Mouse (Mus musculus) CH12.LX (cell line): Measurements from ENCODE around the gene Peli1. TPM values are rescaled to one million over a fixed set of nuclear protein-coding genes. Genes with fewer than 3 reads are reported as not detected.

Experiments used
- DNase-seq: peaks from one replicate; pipeline ENCODE4 v3.0.0-alpha.2; 2013; ENCODE audit errors: extremely low read depth
- H3K27ac ChIP-seq: 2 replicates; pipeline ENCODE4 v1.5.1; 2012; ENCODE audit warnings: low read depth, mild to moderate bottlenecking, control low read depth, moderate library complexity; ENCODE audit not compliant: insufficient read depth
- H3K27me3 ChIP-seq: replicated peaks from 2 replicates; pipeline ENCODE3; 2012; ENCODE audit warnings: inconsistent platforms
- H3K36me3 ChIP-seq, 2 experiments: replicated peaks in 1 of 2; 2 replicates each; pipeline versions ENCODE3 to v1.6.1; 2012; ENCODE audit warnings: inconsistent platforms in 1 of 2, low read length in 1 of 2, mild to moderate bottlenecking in 1 of 2, mixed read lengths in 1 of 2, moderate library complexity in 1 of 2; ENCODE audit not compliant: control insufficient read depth in 1 of 2, insufficient read depth in 1 of 2
- H3K4me1 ChIP-seq, 2 experiments: 2 replicates each; pipeline ENCODE4 v1.6.1; 2012; ENCODE audit warnings: inconsistent platforms in 1 of 2, moderate library complexity in 1 of 2; ENCODE audit not compliant: insufficient read depth in 2 of 2, control insufficient read depth in 1 of 2
- H3K4me2 ChIP-seq: 2 replicates; pipeline ENCODE4 v1.6.1; 2012; ENCODE audit warnings: low read depth, mild to moderate bottlenecking, control low read depth; ENCODE audit not compliant: poor library complexity, insufficient read depth, severe bottlenecking
- H3K4me3 ChIP-seq, 3 experiments: fragments of 150-350 bp in 1 of 3; sonication (generic) in 1 of 3; replicated peaks in 1 of 3; 2 replicates each; pipeline versions ENCODE3 to v1.5.1; 2011 to 2012; ENCODE audit warnings: low read depth in 2 of 3, low read length in 2 of 3, mild to moderate bottlenecking in 2 of 3, moderate library complexity in 2 of 3, control low read depth in 1 of 3, improper control_type of control experiment in 1 of 3, inconsistent platforms in 1 of 3, mixed read lengths in 1 of 3; ENCODE audit not compliant: poor library complexity in 1 of 3
- H3K79me2 ChIP-seq: replicated peaks from 2 replicates; pipeline ENCODE4 v1.6.1; 2012; ENCODE audit warnings: mild to moderate bottlenecking, moderate library complexity; ENCODE audit not compliant: control insufficient read depth, poor library complexity, insufficient read depth, severe bottlenecking; ENCODE audit errors: extremely low read depth
- H3K9ac ChIP-seq: 2 replicates; pipeline ENCODE4 v1.6.1; 2012; ENCODE audit warnings: low read depth, mild to moderate bottlenecking, control low read depth, moderate library complexity; ENCODE audit not compliant: insufficient read depth
- H3K9me3 ChIP-seq: replicated peaks from 2 replicates; pipeline ENCODE3; 2012; ENCODE audit warnings: low read length, inconsistent platforms, mixed read lengths
- BHLHE40 ChIP-seq: IDR thresholded peaks from 2 replicates; pipeline ENCODE4 v1.6.1; 2011; ENCODE audit warnings: mild to moderate bottlenecking, low read depth, low read length, improper control_type of control experiment
- CHD2 ChIP-seq: IDR thresholded peaks from 2 replicates; pipeline ENCODE4 v1.6.1; 2011; ENCODE audit warnings: low read length, improper control_type of control experiment
- CTCF ChIP-seq, 2 experiments: IDR thresholded peaks in 1 of 2; conservative IDR thresholded peaks in 1 of 2; 2 replicates each; pipeline ENCODE4 v1.5.1; 2011 to 2012; ENCODE audit warnings: low read depth in 2 of 2, low read length in 2 of 2, improper control_type of control experiment in 1 of 2, inconsistent platforms in 1 of 2, mild to moderate bottlenecking in 1 of 2, moderate library complexity in 1 of 2
- EP300 ChIP-seq: IDR thresholded peaks from 2 replicates; pipeline ENCODE4 v1.6.1; 2011; ENCODE audit warnings: low read length, improper control_type of control experiment
- ETS1 ChIP-seq: conservative IDR thresholded peaks from 2 replicates; pipeline ENCODE4 v1.6.1; 2012; ENCODE audit warnings: low read depth, mild to moderate bottlenecking, inconsistent platforms, low read length, improper control_type of control experiment, moderate library complexity
- GABPA ChIP-seq: IDR thresholded peaks from 2 replicates; pipeline ENCODE4 v1.6.1; 2012; ENCODE audit warnings: low read depth, low read length, improper control_type of control experiment, inconsistent platforms; ENCODE audit not compliant: insufficient replicate concordance
- HCFC1 ChIP-seq: IDR thresholded peaks from 2 replicates; pipeline ENCODE4 v1.6.1; 2012; ENCODE audit warnings: low read depth, mild to moderate bottlenecking, inconsistent platforms, low read length, improper control_type of control experiment
- IRF4 ChIP-seq: IDR thresholded peaks from 2 replicates; pipeline ENCODE4 v1.6.1; 2014; ENCODE audit warnings: low read depth, mild to moderate bottlenecking, inconsistent platforms, low read length, improper control_type of control experiment
- JUN ChIP-seq: IDR thresholded peaks from 2 replicates; pipeline ENCODE4 v1.6.1; 2011; ENCODE audit warnings: low read depth, mild to moderate bottlenecking, low read length, improper control_type of control experiment, moderate library complexity; ENCODE audit not compliant: insufficient read depth
- JUND ChIP-seq: conservative IDR thresholded peaks from 2 replicates; pipeline ENCODE4 v1.6.1; 2011; ENCODE audit warnings: low read depth, low read length, improper control_type of control experiment
- KAT2A ChIP-seq: IDR thresholded peaks from 2 replicates; pipeline ENCODE4 v1.6.1; 2012; ENCODE audit warnings: low read length, improper control_type of control experiment, inconsistent platforms; ENCODE audit not compliant: insufficient replicate concordance
- MAFK ChIP-seq: IDR thresholded peaks from 2 replicates; pipeline ENCODE4 v1.6.1; 2011; ENCODE audit warnings: low read length, improper control_type of control experiment; ENCODE audit not compliant: insufficient replicate concordance
- MAZ ChIP-seq: IDR thresholded peaks from 2 replicates; pipeline ENCODE4 v1.6.1; 2012; ENCODE audit warnings: low read depth, mild to moderate bottlenecking, inconsistent platforms, low read length, improper control_type of control experiment, moderate library complexity
- MEF2A ChIP-seq: IDR thresholded peaks from 2 replicates; pipeline ENCODE4 v1.6.1; 2014; ENCODE audit warnings: low read depth, mild to moderate bottlenecking, inconsistent platforms, low read length, improper control_type of control experiment, borderline replicate concordance
- NELFE ChIP-seq: IDR thresholded peaks from 2 replicates; pipeline ENCODE4 v1.6.1; 2011; ENCODE audit warnings: low read depth, low read length, improper control_type of control experiment
- RAD21 ChIP-seq: IDR thresholded peaks from 2 replicates; pipeline ENCODE4 v1.6.1; 2011; ENCODE audit warnings: low read depth, mild to moderate bottlenecking, low read length, improper control_type of control experiment, moderate library complexity
- RCOR1 ChIP-seq: conservative IDR thresholded peaks from 2 replicates; pipeline ENCODE4 v1.6.1; 2012; ENCODE audit warnings: low read depth, mild to moderate bottlenecking, inconsistent platforms, low read length, improper control_type of control experiment
- TBP ChIP-seq: conservative IDR thresholded peaks from 2 replicates; pipeline ENCODE4 v1.6.1; 2011; ENCODE audit warnings: low read depth, low read length, improper control_type of control experiment
- USF1 ChIP-seq: IDR thresholded peaks from 2 replicates; pipeline ENCODE4 v1.6.1; 2014; ENCODE audit warnings: low read depth, mild to moderate bottlenecking, inconsistent platforms, low read length, improper control_type of control experiment
- USF2 ChIP-seq: conservative IDR thresholded peaks from 2 replicates; pipeline ENCODE4 v1.6.1; 2011; ENCODE audit warnings: low read depth, low read length, improper control_type of control experiment
- ZC3H11A ChIP-seq: IDR thresholded peaks from 2 replicates; pipeline ENCODE4 v1.6.1; 2012; ENCODE audit warnings: low read depth, mild to moderate bottlenecking, inconsistent platforms, low read length, improper control_type of control experiment
- ZKSCAN1 ChIP-seq: IDR thresholded peaks from 2 replicates; pipeline ENCODE4 v1.6.1; 2012; ENCODE audit warnings: low read depth, inconsistent platforms, low read length, improper control_type of control experiment, borderline replicate concordance
- ZMIZ1 ChIP-seq: IDR thresholded peaks from 2 replicates; pipeline ENCODE4 v1.6.1; 2012; ENCODE audit warnings: low read depth, mild to moderate bottlenecking, inconsistent platforms, low read length, improper control_type of control experiment
- dilution Hi-C: fragments of 300-500 bp; cut with MboI; formaldehyde crosslinking; loops from 2 replicates; pipeline ENCODE4 v1.14.3; 2020; ENCODE audit warnings: low sequenced_read_pairs; ENCODE audit not compliant: extremely low pct_unique_long_range_greater_than_20kb, extremely low pct_ligation_motif_present
- in situ Hi-C: fragments of 300-500 bp; cut with MboI; formaldehyde crosslinking; loops from 3 replicates; pipeline ENCODE4 v1.14.3; 2019; ENCODE audit warnings: low sequenced_read_pairs, low pct_ligation_motif_present, low pct_unique_long_range_greater_than_20kb, mixed read lengths
- polyA plus RNA-seq: library from polyadenylated mRNA; unstranded; fragments of >175 nt; gene quantifications from 2 replicates; pipeline ENCODE4 v1.2.1, GENCODE M21; 2012; ENCODE audit warnings: low read depth; ENCODE audit not compliant: insufficient read length
- total RNA-seq, 2 experiments: library from RNA; depleted of rRNA; stranded (reverse); fragments of 300-350 nt in 1 of 2; fragments of >200 nt in 1 of 2; gene quantifications; 2 replicates each; pipeline ENCODE4 v1.2.3; 2012 to 2014

The Peli1 gene
- total and polyA plus RNA-seq, 3 experiments = 6.7 to 25.9 (median 14.8) TPM

GRCm38 (mm10) chr11:21047921-21048320, 43.2 kb upstream of the Peli1 start:
- dilution Hi-C loops (no loop called here), in situ Hi-C loops (no loop called here)
- no peaks in the 10 kb centered on the region for H3K79me2 ChIP-seq
- no peak overlapping the region for H3K9ac ChIP-seq
- H3K27me3 ChIP-seq = no peaks in the 10 kb centered on the region
- no peaks in the 10 kb centered on the region for H3K36me3 ChIP-seq
- TF ChIP-seq HCFC1 (no peak), CTCF (conservative IDR thresholded peaks at IDR 0.05 in 1 of 2, IDR thresholded peaks at IDR 0.05 in 1 of 2; ENCODE audit: low read depth in 2 of 2, low read length in 2 of 2) (no peak)
- no peaks in the 10 kb centered on the region for H3K9me3 ChIP-seq
- no peak overlapping the region for H3K4me2 ChIP-seq
- DNase-seq = no peak
- no peak overlapping the region for H3K4me3 ChIP-seq
- no peak overlapping the region for H3K27ac ChIP-seq
- peaks cover 7 to 35% of the 10 kb centered on the region in 2 experiments; a peak in 3 of 4 replicates for H3K4me1 ChIP-seq

GRCm38 (mm10) chr11:21051716-21052115, 39.4 kb upstream of the Peli1 start:
- Histone ChIP-seq H3K36me3 (no peaks in the 10 kb centered on the region), H3K4me1 (peaks cover 0 to 13% of the 10 kb centered on the region in 2 experiments; a peak in 1 of 4 replicates), H3K27me3 (no peaks in the 10 kb centered on the region), H3K79me2 (no peaks in the 10 kb centered on the region), H3K9ac (no peak overlapping the region), H3K4me2 (no peak overlapping the region), H3K27ac (no peak overlapping the region), H3K9me3 (peaks cover 3% of the 10 kb centered on the region), H3K4me3 (no peak overlapping the region)
- DNase-seq = no peak
- in situ Hi-C loops = no loop called here
- dilution Hi-C loops = no loop called here
- TF ChIP-seq MAZ = no peak
- no peak for TF ChIP-seq CHD2
- TF ChIP-seq ZMIZ1 = no peak
- no peak for TF ChIP-seq ZKSCAN1
- TF ChIP-seq RAD21 = no peak
- TF ChIP-seq USF1 = no peak
- no peak for TF ChIP-seq ZC3H11A
- TF ChIP-seq KAT2A = no peak
- no peak for TF ChIP-seq TBP
- no peak for TF ChIP-seq IRF4
- no peak for TF ChIP-seq GABPA
- no peak for TF ChIP-seq RCOR1

GRCm38 (mm10) chr11:21054587-21054986, 36.5 kb upstream of the Peli1 start:
- no peaks in the 10 kb centered on the region for H3K79me2 ChIP-seq
- in situ Hi-C loops = no loop called here
- dilution Hi-C loops = no loop called here
- no peaks in the 10 kb centered on the region for H3K4me1 ChIP-seq
- H3K27me3 ChIP-seq = no peaks in the 10 kb centered on the region
- no peak for TF ChIP-seq EP300
- TF ChIP-seq JUND = no peak
- no peak for TF ChIP-seq ZKSCAN1
- no peak for TF ChIP-seq MAFK
- no peak for TF ChIP-seq ZMIZ1
- TF ChIP-seq RCOR1 = no peak
- no peak for TF ChIP-seq JUN
- no peak for TF ChIP-seq CHD2
- no peak for TF ChIP-seq USF2
- TF ChIP-seq ZC3H11A = no peak
- TF ChIP-seq MEF2A = no peak
- TF ChIP-seq NELFE = no peak
- no peak for TF ChIP-seq ETS1
- no peak for TF ChIP-seq TBP
- TF ChIP-seq BHLHE40 = no peak
- no peak for TF ChIP-seq GABPA
- H3K9me3 ChIP-seq = peaks cover 3% of the 10 kb centered on the region
- H3K27ac ChIP-seq = no peak overlapping the region
- H3K4me2 ChIP-seq = no peak overlapping the region
- H3K36me3 ChIP-seq = no peaks in the 10 kb centered on the region
- H3K4me3 ChIP-seq = no peak overlapping the region
- no peak for DNase-seq
- no peak overlapping the region for H3K9ac ChIP-seq
